Mouse (Mus musculus) E14TG2a.4 (cell line): ENCODE measurements around the gene Ccdc82.

Source experiments
- H3K27me3 ChIP-seq: 2 replicates; pipeline ENCODE4 v1.6.1; 2014; ENCODE audit warnings: low read length, control low read depth; ENCODE audit not compliant: insufficient read depth
- H3K36me3 ChIP-seq: 2 replicates; pipeline ENCODE4 v1.6.1; 2014; ENCODE audit warnings: low read length, control low read depth; ENCODE audit not compliant: insufficient read depth
- H3K4me1 ChIP-seq: replicated peaks from 2 replicates; pipeline ENCODE4 v1.6.1; 2014; ENCODE audit warnings: low read depth, low read length, control low read depth
- H3K4me3 ChIP-seq: replicated peaks from 2 replicates; pipeline ENCODE4 v1.5.1; 2014; ENCODE audit warnings: mild to moderate bottlenecking, low read length
- H3K9me3 ChIP-seq: 2 replicates; pipeline ENCODE4 v1.6.1; 2014; ENCODE audit warnings: low read length, control low read depth
- CTCF ChIP-seq: conservative IDR thresholded peaks from 2 replicates; pipeline ENCODE4 v1.5.1; 2014; ENCODE audit warnings: low read length
- NANOG ChIP-seq: IDR thresholded peaks from 2 replicates; pipeline ENCODE4 v1.6.1; 2014; ENCODE audit warnings: borderline replicate concordance, low read length, mixed read lengths
- POU5F1 ChIP-seq: IDR thresholded peaks from 2 replicates; pipeline ENCODE4 v1.6.1; 2014; ENCODE audit warnings: low read length, borderline replicate concordance

Ccdc82 gene

DNA sequence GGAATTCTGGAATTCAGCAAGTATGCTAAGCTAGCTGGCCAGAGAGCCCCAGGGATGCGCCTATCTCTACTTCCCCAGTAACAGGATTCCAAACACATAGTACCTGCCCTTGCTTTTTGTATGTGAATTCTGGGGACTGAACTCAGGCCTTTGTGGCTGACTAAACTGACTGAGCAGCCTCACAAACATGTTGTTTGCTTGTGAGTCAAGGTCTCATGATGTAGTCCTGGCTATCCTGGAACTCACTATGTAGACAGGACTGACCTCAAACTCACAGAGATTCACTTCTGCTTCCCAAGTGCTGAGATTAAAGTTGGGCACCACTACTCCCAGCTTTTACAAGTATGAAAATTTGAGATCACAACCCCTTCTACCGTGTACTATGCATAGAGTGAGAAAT lies 67.2 kb downstream of the Ccdc82 start:
- TF ChIP-seq POU5F1 = no peak
- no peak for TF ChIP-seq NANOG
- TF ChIP-seq CTCF = no peak
- H3K36me3 ChIP-seq = no peaks in the 10 kb centered on the region
- H3K9me3 ChIP-seq = no peaks in the 10 kb centered on the region
- H3K27me3 ChIP-seq = no peaks in the 10 kb centered on the region
- H3K4me1 ChIP-seq = no peaks in the 10 kb centered on the region
- no peak overlapping the region for H3K4me3 ChIP-seq

DNA sequence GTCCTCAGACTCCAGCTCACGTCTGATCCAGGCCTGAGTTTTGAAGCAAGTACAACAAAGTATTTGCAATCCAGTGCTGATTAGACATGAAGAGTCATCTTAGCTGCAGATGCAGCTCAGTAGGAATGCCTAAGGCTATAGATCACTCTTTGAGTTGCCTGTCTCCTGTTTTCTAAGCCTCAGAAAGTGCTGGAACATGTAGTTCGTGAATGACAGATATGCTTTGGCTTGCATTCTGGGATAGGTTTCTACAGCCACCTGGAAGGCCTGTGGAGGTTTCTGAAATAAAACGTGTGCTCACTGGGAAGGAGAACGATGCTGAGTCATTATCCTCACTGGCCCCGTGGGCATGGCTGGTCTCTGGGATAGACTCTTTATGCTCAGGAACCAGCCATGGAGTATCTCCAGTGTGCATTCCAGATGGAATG lies 67.8 kb downstream of the Ccdc82 start:
- TF ChIP-seq POU5F1 (no peak), NANOG (no peak), CTCF (no peak)
- Histone ChIP-seq H3K27me3 (no peaks in the 10 kb centered on the region), H3K36me3 (no peaks in the 10 kb centered on the region), H3K9me3 (no peaks in the 10 kb centered on the region), H3K4me1 (no peaks in the 10 kb centered on the region), H3K4me3 (no peak overlapping the region)

DNA sequence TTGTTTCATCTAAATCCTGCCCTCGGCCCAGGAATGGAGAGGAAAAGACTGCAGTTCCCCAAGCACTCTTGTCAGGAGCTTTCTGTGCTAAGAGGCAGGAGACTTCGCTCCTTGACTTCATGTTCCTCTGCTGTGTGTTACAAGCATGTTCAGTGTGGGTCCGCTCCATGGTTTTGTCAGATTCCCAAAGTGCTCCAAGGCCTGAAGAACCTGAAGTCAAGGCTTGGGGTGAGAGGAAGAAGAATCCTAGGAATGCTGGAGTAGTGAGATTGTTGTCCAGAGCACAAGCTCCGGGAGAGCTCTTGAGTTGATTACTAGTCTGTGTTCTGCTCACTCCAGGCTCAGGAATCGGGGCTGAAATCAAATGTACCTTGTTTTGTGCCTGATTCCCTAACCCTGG lies 68.6 kb downstream of the Ccdc82 start:
- Histone ChIP-seq H3K4me3 (no peak overlapping the region), H3K36me3 (no peaks in the 10 kb centered on the region), H3K27me3 (no peaks in the 10 kb centered on the region), H3K4me1 (no peaks in the 10 kb centered on the region), H3K9me3 (no peaks in the 10 kb centered on the region)
- TF ChIP-seq POU5F1 (no peak), NANOG (no peak), CTCF (no peak)

DNA sequence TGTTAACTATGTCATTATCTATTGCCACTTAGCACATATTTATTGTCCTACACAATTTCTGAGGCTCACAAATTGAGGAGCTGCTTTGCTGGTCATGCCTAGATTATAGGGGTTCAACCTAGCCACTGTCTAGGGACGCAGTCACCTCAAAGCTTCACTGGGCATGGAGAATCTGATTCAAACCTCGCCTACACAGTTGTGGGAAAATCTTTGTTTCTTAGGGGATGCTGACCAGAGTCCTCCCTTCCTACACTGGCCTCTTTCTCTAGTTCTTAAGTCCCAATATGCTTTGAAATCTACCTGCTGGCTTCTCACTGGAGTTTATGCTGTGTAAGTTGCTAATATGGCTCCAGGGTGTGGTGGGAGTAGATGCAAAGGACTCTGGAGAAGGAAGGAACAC lies 72.8 kb downstream of the Ccdc82 start:
- no peak overlapping the region for H3K4me3 ChIP-seq
- no peaks in the 10 kb centered on the region for H3K36me3 ChIP-seq
- no peak for TF ChIP-seq POU5F1
- no peak for TF ChIP-seq NANOG
- no peak for TF ChIP-seq CTCF
- no peaks in the 10 kb centered on the region for H3K27me3 ChIP-seq
- H3K4me1 ChIP-seq = peaks cover 7% of the 10 kb centered on the region; the same call in 1 of the 2 replicates
- H3K9me3 ChIP-seq = no peaks in the 10 kb centered on the region

DNA sequence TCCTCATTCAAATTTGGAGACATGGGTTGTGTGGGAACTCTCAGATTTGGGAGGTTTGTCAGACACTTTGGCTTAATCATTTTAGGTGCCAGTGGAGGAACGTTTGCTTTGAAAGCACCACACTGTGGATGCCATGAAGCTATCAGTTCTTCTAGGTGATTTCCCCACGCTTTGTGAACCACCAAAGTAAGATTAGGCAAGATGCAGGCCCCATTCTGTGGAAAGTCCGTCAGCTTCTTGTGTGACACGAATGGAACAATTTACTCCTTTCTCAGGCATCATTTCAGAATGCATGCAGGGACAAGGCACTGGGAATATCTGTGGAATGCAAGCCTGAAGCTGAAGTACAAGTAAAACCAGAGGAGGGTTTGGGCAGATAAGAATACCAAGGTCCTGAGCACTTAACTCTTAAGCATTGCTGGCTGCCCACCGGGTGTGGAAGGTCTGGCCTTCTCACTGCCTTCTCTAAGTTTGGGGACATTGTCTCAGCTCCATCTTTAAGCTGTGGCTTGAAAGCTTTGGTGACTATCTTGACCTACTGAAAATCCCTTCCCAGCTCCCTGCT lies 74.1 kb downstream of the Ccdc82 start:
- no peak for TF ChIP-seq CTCF
- no peak for TF ChIP-seq NANOG
- no peak for TF ChIP-seq POU5F1
- Histone ChIP-seq H3K4me3 (no peak overlapping the region), H3K36me3 (no peaks in the 10 kb centered on the region)

DNA sequence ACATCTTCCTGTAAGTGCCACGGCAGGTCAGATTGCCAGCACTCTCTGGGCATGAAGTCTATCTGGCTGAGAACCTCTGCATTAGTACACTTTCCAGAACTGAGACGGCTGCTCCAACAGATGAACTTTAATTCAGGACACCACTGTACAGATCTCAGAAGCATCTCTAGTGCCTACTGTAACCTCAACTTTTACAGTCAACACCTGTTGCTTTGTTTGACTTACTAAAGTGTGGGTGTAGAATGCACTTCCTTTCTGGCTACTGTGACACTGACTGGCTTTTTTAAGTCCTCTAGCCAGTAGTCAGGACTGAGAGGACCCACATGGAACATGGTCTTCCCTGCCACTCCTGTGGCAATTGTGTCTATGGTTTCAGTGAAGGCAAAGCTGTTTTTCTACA lies 76.3 kb downstream of the Ccdc82 start:
- TF ChIP-seq NANOG (no peak), CTCF (no peak), POU5F1 (no peak)
- no peaks in the 10 kb centered on the region for H3K36me3 ChIP-seq
- H3K4me3 ChIP-seq = no peak overlapping the region
- H3K27me3 ChIP-seq = no peaks in the 10 kb centered on the region
- H3K9me3 ChIP-seq = no peaks in the 10 kb centered on the region
- H3K4me1 ChIP-seq = peaks cover 7% of the 10 kb centered on the region; the same call in 1 of the 2 replicates

More for the DNA sequence above, 74.1 kb downstream of the Ccdc82 start:
- Histone ChIP-seq H3K9me3 (no peaks in the 10 kb centered on the region), H3K27me3 (no peaks in the 10 kb centered on the region), H3K4me1 (peaks cover 7% of the 10 kb centered on the region; the same call in 1 of the 2 replicates)

DNA sequence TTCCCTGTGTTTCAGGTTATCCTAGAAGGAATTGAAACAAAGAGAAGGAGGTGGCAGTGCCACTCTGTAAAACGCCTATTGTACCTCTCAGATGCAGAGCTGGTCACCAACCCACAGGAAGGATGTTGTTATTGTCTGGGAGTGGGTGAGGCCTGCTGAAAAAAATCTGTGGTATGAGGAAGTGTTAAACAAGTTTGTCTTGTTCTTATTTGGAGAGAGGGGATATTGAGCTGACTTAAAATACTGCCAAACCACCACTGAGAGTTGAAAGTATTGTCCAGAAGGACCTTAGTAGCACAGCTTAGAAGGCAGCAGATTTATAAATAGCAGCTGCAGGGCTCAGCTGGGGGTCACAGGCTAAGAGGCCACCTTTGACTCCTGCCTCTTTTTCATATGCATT lies 76.9 kb downstream of the Ccdc82 start:
- no peak for TF ChIP-seq POU5F1
- TF ChIP-seq NANOG = no peak
- no peak for TF ChIP-seq CTCF
- Histone ChIP-seq H3K4me1 (peaks cover 7% of the 10 kb centered on the region; the same call in 1 of the 2 replicates), H3K4me3 (no peak overlapping the region), H3K36me3 (no peaks in the 10 kb centered on the region), H3K9me3 (no peaks in the 10 kb centered on the region), H3K27me3 (no peaks in the 10 kb centered on the region)
